Mouse (Mus musculus) forebrain, embryonic 14.5 days (tissue): Measurements from ENCODE around the gene Mrs2. TPM values are rescaled to one million over a fixed set of nuclear protein-coding genes. Genes with fewer than 3 reads are reported as not detected.
A peak's percentile ranks its signal among the peaks of the same experiment; 100 is the strongest.

Experiments
- ATAC-seq: fragments of 200-750 bp; cut with Nextera tagmentation; 2 replicates; pipeline ENCODE4 v1.8.0; 2017; ENCODE audit warnings: mild to moderate bottlenecking, moderate library complexity
- DNase-seq: peaks from one replicate; pipeline ENCODE4 v3.0.0-alpha.2; 2015; ENCODE audit warnings: low spot score
- H3K27ac ChIP-seq: fragments of 300-500 bp; sonication (generic); 2 replicates; pipeline ENCODE4 v1.5.1; 2014; ENCODE audit warnings: low read depth, mild to moderate bottlenecking, control low read depth, low read length, moderate library complexity
- H3K27me3 ChIP-seq: fragments of 300-500 bp; sonication (generic); replicated peaks from 2 replicates; pipeline ENCODE4 v1.6.1; 2014; ENCODE audit warnings: low read length, control low read depth, mixed read lengths; ENCODE audit not compliant: control insufficient read depth, insufficient read depth
- H3K36me3 ChIP-seq: fragments of 300-500 bp; sonication (generic); 2 replicates; pipeline ENCODE4 v1.6.1; 2014; ENCODE audit warnings: low read length, control low read depth; ENCODE audit not compliant: control insufficient read depth, insufficient read depth
- H3K4me1 ChIP-seq: fragments of 300-500 bp; sonication (generic); 2 replicates; pipeline ENCODE4 v1.6.1; 2014; ENCODE audit warnings: antibody characterized with exemption, low read length, control low read depth; ENCODE audit not compliant: control insufficient read depth, insufficient read depth
- H3K4me2 ChIP-seq: fragments of 300-500 bp; sonication (generic); 2 replicates; pipeline ENCODE4 v1.6.1; 2014; ENCODE audit warnings: mild to moderate bottlenecking, control low read depth, low read length
- H3K4me3 ChIP-seq: fragments of 300-500 bp; sonication (generic); 2 replicates; pipeline ENCODE4 v1.5.1; 2014; ENCODE audit warnings: low read depth, low read length, control low read depth
- H3K9ac ChIP-seq: fragments of 300-500 bp; sonication (generic); 2 replicates; pipeline ENCODE4 v1.6.1; 2014; ENCODE audit warnings: mild to moderate bottlenecking, low read length, control low read depth, moderate library complexity
- H3K9me3 ChIP-seq: fragments of 300-500 bp; sonication (generic); replicated peaks from 2 replicates; pipeline ENCODE4 v1.6.1; 2016; ENCODE audit warnings: low read length, control low read depth, mixed read lengths; ENCODE audit not compliant: control insufficient read depth
- WGBS: fragments of 180-500 bp; shearing (Covaris S2); extraction: QIAGEN DNeasy Blood & Tissue Kit; methylation state at CpG from one replicate; pipeline ENCODE4 v1.1.7; 2014; 5-methylcytosine and 5-hydroxymethylcytosine counted together
- polyA plus RNA-seq: library from polyadenylated mRNA; unstranded; fragments of >200 nt; fragmentation: Nextera tagmentation; extraction: Ambion mirVana; gene quantifications from 2 replicates; pipeline ENCODE4 v1.2.1, GENCODE M21; 2014

Mrs2 gene
- polyA plus RNA-seq, 1 experiment from 2014 or later = 18.1 TPM

- peak overlapping the region; percentile 1; the same call in 1 of the 2 replicates for H3K9ac ChIP-seq
- WGBS = 21% methylated on average over 15 of the region's 15 CpGs
- no peaks in the 10 kb centered on the region for H3K9me3 ChIP-seq
- peak overlapping the region; percentile 17 for H3K4me3 ChIP-seq
- no peak for ATAC-seq
- H3K27me3 ChIP-seq = no peaks in the 10 kb centered on the region
- no peaks in the 10 kb centered on the region for H3K4me1 ChIP-seq
- H3K27ac ChIP-seq = no peak overlapping the region
- DNase-seq = no peak
- H3K4me2 ChIP-seq = peak overlapping the region; percentile 40
- H3K36me3 ChIP-seq = no peaks in the 10 kb centered on the region
These were observed 54.9 kb downstream of the Mrs2 start for GRCm38 (mm10) chr13:24965130-24965845.

DNA sequence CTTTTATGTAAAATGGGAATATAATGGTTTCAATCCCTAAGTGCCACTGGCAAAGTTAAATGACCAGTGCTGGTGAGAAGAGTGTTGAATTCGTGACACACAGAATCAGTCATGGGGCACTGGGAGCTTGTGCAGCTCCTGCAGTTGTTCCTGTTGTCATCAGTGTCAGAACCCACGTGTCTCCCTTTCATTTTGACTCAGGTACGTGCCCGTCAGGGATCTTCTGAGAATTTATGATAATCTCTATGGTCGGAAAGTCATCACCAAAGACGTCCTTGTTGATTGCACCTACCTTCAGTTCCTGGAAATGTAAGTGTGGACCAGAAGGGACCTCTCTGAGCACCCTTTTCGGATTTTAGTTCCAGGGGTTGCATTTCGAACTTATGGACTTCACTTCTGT, 58.1 kb downstream of the Mrs2 start:
- no peak overlapping the region for H3K4me3 ChIP-seq
- no peaks in the 10 kb centered on the region for H3K9me3 ChIP-seq
- no peaks in the 10 kb centered on the region for H3K4me1 ChIP-seq
- ATAC-seq (no peak), DNase-seq (no peak)
- H3K36me3 ChIP-seq = no peaks in the 10 kb centered on the region
- H3K4me2 ChIP-seq = no peak overlapping the region
- 86% methylated on average over 8 of the region's 8 CpGs for WGBS
- no peak overlapping the region for H3K27ac ChIP-seq
- H3K9ac ChIP-seq = no peak overlapping the region
- no peaks in the 10 kb centered on the region for H3K27me3 ChIP-seq

- Histone ChIP-seq H3K27me3 (no peaks in the 10 kb centered on the region), H3K36me3 (no peaks in the 10 kb centered on the region), H3K4me2 (no peak overlapping the region), H3K4me1 (no peaks in the 10 kb centered on the region), H3K4me3 (no peak overlapping the region), H3K9ac (no peak overlapping the region), H3K27ac (no peak overlapping the region), H3K9me3 (no peaks in the 10 kb centered on the region)
- 79% methylated on average over 3 of the region's 3 CpGs for whole genome bisulfite sequencing
- no peak for DNase-seq
- no peak for ATAC-seq
These were observed 60.1 kb downstream of the Mrs2 start for GRCm38 (mm10) chr13:24960084-24960483.

DNA sequence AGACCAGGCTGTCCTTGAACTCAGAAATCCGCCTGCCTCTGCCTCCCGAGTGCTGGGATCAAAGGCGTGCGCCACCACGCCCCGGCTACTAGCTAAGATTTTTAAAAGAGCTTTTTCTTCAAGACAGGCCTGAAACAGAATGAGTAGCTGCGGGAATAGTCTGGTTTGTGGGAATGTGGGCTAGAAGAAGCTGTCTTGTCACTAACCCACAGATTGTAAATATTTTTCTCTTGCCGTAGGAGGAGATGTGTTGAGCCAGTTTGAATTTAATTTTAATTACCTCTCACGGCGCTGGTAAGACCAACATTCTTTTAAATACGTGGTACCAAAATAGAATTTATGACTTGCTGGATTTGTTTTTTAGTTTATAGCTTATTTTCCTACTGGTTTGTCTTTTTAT, 61.5 kb downstream of the Mrs2 start:
- no peak overlapping the region for H3K4me2 ChIP-seq
- 92% methylated on average over 11 of the region's 11 CpGs for WGBS

DNA sequence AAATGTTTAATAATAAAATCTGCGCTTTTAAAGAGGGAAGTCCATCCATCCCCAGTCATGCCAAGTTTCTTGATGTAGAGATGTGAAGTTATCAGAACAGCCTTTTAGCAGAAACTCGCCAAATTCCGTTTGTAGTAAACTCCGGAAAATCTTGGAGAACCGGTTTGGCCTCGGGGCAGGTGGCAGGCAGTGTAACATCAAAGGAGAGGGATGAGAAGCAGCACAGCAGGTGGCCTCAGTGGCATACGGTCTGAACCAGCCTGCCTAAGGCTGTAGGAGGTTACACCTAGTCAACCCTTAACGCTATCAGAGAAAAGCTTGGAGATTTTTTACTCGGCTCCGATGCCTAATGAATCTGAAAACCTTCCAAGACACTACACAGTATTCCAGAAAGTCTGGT, 64.7 kb downstream of the Mrs2 start:
- Histone ChIP-seq H3K9ac (no peak overlapping the region), H3K4me2 (no peak overlapping the region), H3K27me3 (no peaks in the 10 kb centered on the region), H3K9me3 (no peaks in the 10 kb centered on the region), H3K36me3 (no peaks in the 10 kb centered on the region), H3K4me1 (no peaks in the 10 kb centered on the region), H3K27ac (no peak overlapping the region), H3K4me3 (no peak overlapping the region)
- DNase-seq (no peak), ATAC-seq (no peak)
- WGBS = 20% methylated on average over 10 of the region's 10 CpGs

More for the DNA sequence above, 61.5 kb downstream of the Mrs2 start:
- DNase-seq (no peak), ATAC-seq (no peak)
- Histone ChIP-seq H3K27ac (no peak overlapping the region), H3K4me3 (no peak overlapping the region), H3K4me1 (no peaks in the 10 kb centered on the region), H3K9ac (no peak overlapping the region), H3K27me3 (no peaks in the 10 kb centered on the region), H3K9me3 (no peaks in the 10 kb centered on the region), H3K36me3 (no peaks in the 10 kb centered on the region)

DNA sequence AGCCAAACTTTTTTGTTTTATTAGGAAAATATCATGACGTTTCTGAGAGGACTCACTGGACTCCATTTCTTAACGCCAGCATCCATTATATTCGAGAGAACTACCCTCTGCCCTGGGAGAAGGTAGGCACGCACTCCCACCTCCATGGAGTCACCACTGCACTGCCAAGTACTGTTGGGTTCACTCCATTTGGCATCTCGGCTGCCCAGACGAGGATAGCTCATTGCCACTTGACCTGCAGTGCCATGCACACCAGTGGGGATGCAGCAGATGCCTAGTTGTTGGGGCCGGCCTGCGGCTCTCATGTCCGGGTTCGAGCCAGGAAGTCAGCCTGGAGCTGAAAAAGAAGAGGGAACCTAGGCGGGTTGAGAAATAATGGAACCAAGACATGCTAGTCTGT, 65.1 kb downstream of the Mrs2 start:
- no peak overlapping the region for H3K27ac ChIP-seq

DNA sequence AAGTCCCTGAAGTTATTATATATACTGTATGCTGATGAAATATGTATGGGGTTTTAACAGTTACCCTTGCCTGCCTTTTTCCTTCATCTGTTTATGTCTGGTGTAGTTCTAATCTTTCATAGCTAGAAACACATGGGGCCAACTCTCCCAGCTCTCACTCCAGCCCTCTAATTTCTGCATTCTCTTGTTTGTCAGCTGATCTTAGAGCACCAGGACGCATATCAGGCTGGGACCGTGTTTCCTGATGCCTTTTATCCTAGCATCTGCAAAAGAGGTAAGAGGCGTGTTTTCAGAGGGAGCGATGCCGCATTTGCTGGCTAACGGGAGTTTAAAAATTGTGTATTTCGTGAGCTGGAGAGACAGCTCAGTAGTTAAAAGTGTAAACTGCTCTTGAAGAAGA, 67.5 kb downstream of the Mrs2 start:
- WGBS = 84% methylated on average over 7 of the region's 7 CpGs
- Histone ChIP-seq H3K27ac (no peak overlapping the region), H3K4me1 (no peaks in the 10 kb centered on the region), H3K27me3 (no peaks in the 10 kb centered on the region), H3K9me3 (no peaks in the 10 kb centered on the region), H3K9ac (no peak overlapping the region), H3K4me2 (no peak overlapping the region), H3K36me3 (no peaks in the 10 kb centered on the region), H3K4me3 (no peak overlapping the region)
- ATAC-seq (no peak), DNase-seq (no peak)

More for the DNA sequence above, 65.1 kb downstream of the Mrs2 start:
- Histone ChIP-seq H3K27me3 (no peaks in the 10 kb centered on the region), H3K4me1 (no peaks in the 10 kb centered on the region), H3K36me3 (no peaks in the 10 kb centered on the region), H3K4me3 (no peak overlapping the region), H3K9ac (no peak overlapping the region), H3K9me3 (no peaks in the 10 kb centered on the region), H3K4me2 (no peak overlapping the region)
- 61% methylated on average over 11 of the region's 11 CpGs for WGBS
- ATAC-seq (no peak), DNase-seq (no peak)

- no peaks in the 10 kb centered on the region for H3K36me3 ChIP-seq
- no peaks in the 10 kb centered on the region for H3K27me3 ChIP-seq
- H3K4me2 ChIP-seq = no peak overlapping the region
- ATAC-seq = no peak
- WGBS = 92% methylated on average over 6 of the region's 6 CpGs
- H3K9me3 ChIP-seq = no peaks in the 10 kb centered on the region
- no peak overlapping the region for H3K9ac ChIP-seq
- H3K27ac ChIP-seq = no peak overlapping the region
- H3K4me1 ChIP-seq = no peaks in the 10 kb centered on the region
- H3K4me3 ChIP-seq = no peak overlapping the region
- no peak for DNase-seq
These were observed 71.3 kb downstream of the Mrs2 start for GRCm38 (mm10) chr13:24948870-24949269.

DNA sequence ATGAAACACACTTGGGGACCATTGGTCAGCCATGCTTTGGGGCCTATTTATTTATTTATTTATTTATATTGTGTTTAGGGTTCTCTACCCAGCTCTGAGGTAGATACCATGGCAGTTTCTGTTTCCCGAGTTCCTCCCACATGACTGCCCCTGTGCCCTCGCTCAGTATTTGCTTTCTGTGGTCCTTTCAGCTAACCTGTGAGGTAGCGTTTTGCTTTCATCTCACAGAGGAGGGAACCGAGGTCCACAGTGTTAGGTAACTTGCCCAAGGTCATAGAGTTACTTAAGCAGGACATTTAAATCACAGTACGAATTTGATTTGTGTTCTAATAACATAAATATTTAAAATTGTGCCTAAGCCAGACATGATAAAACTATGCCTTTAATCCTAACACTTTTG, 73.0 kb downstream of the Mrs2 start:
- Histone ChIP-seq H3K27ac (no peak overlapping the region), H3K9me3 (no peaks in the 10 kb centered on the region), H3K27me3 (no peaks in the 10 kb centered on the region), H3K4me3 (no peak overlapping the region), H3K4me2 (no peak overlapping the region), H3K4me1 (peaks cover 4% of the 10 kb centered on the region; the same call in 1 of the 2 replicates), H3K9ac (no peak overlapping the region), H3K36me3 (no peaks in the 10 kb centered on the region)
- ATAC-seq (no peak), DNase-seq (no peak)
- WGBS = 88% methylated on average over 5 of the region's 5 CpGs
